Mouse (Mus musculus): ENCODE measurements around the gene Wfdc6b.
"Not testable (repeated sequence)": the region's sequence is repeated elsewhere in the genome, so short reads cannot be mapped to it uniquely, and the experiment has no call there.

Gene Wfdc6b

GRCm38 (mm10) chr2:164613471-164613870 is at the start of gene Wfdc6b, which contains the start of gene Wfdc8:
Gene Wfdc6b, plus strand, starts transcription at chr2:164613522.
Gene Wfdc8, minus strand, starts transcription at chr2:164613626.
- not testable (repeated sequence) for DNase-seq

DNA sequence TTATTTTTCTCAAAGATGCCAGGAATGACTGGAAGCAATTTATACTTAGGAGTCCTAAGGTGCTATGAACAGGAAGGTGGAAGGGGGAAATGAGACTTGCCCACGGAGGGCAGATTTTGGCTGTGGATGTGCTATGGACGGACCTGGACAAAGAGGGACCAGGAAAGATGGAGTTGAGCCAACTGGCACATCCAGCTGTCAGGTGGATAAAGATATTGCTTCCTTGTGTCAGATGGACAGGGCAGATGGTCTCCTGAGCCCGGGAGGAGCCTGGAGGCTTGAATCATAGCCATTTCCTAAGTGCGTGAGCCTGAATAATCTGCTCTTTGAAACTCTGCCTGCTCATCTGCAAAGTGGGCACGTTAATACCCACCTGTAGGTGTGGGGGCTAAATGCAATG is 49.0 kb upstream of the Wfdc6b start:
- DNase-seq: no peak

DNA sequence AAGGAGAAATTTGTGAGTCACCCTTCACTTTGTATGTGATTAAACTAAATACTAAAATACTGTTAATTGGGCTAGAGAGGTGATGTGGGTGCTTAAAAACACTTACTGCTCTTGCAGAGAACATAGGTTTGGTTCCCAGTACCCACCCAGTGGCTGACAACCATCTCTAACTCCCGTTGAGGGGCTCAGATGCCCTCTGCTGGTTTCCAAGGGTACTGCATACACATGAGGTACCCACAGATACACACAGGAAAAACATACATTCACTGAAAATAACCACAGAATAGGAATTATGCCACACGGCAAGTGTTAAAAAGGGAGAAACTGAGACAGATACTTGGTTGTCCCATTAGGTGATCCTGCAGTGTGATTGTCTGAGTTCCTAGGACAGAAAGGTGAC is 46.3 kb upstream of the Wfdc6b start:
- DNase-seq: no peak

DNA sequence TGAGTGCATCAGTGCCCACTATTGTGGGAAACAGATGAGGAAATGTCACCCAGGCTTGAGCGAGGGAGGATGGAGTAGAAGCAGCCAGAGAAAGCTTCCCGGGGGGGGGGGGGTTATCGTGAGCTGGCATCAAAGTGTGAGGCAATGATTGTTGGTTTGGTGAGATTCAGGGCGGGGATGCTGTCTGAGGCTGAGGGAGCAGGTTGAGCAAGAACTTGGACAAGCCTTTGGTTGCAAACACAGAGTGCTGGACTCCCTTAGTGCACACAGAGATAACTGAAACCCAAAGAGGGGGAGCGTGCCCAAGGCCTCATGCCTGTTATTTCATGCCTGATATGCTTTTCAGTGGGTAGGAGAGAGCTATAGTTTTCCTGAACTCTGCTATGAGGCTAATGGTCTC is 45.9 kb upstream of the Wfdc6b start:
- DNase-seq: no peak

GRCm38 (mm10) chr2:164573359-164573758 is 40.0 kb upstream of the Wfdc6b start, which contains the start of gene Spint3:
Gene Spint3, minus strand, starts transcription at chr2:164573459.
- not testable (repeated sequence) for DNase-seq

GRCm38 (mm10) chr2:164585025-164585725 is 28.1 kb upstream of the Wfdc6b start, which contains the start of gene Wfdc6a:
Gene Wfdc6a, minus strand, starts transcription at chr2:164585447.
- not testable (repeated sequence) for DNase-seq

DNA sequence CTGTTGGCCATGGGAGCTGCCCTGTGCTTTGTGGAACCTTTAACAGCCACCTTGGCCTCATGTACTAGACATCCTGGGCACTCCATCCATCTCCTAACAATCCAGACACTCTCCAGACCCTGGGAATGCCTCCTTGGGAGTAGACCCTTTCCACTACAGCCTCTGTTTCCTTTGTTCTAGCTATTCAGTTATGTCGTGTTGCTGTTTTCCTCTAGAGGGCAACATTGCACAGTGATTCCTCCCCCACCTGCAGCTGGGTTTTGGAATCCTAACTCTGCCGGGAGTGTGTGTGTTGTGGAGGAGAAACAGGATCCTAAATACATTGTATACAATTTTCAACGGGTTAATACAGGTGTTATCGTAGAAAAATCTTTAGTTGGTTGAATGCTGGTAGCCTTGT is 21.3 kb upstream of the Wfdc6b start:
- DNase-seq: no peak

DNA sequence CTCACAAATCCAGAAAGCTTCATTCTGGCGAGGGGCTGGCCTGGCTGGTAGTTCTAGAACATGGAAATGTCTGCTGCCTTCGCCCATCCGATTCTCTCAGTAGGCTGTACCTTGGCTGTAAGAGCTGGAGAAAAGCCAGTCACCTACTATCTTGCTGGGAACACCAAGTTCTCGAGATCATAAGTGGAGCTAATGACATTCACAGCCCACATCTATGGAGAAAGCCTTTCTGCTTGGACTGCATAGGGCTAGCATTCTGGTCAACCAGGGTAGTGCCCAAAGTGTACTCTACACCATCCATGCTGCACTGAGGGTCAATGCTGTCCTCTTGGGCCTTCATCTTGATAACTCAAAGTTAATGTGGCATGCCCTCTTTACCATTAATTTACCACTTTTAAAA is 19.8 kb upstream of the Wfdc6b start, which contains the start of gene Eppin:
Gene Eppin, minus strand, starts transcription at position 101 of the 400 bp plus-strand sequence.
- no peak for DNase-seq

DNA sequence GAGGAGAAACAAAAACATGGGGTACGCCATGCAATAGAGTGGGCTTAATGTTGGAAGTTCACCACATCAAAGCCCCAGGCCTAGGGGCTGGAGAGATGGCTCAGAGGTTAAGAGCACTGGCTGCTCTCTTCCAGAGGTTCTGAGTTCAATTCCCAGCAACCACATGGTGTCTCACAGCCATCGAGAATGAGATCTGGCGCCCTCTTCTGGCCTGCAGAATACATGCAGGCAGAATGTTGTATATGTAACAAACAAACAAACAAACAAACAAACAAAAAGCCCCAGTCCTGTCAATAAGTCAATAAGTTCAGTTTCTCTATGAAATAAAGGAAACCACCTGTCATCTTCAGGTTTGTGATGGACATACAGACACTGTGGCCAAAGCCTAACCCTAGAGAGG is 13.1 kb upstream of the Wfdc6b start:
- no peak for DNase-seq

DNA sequence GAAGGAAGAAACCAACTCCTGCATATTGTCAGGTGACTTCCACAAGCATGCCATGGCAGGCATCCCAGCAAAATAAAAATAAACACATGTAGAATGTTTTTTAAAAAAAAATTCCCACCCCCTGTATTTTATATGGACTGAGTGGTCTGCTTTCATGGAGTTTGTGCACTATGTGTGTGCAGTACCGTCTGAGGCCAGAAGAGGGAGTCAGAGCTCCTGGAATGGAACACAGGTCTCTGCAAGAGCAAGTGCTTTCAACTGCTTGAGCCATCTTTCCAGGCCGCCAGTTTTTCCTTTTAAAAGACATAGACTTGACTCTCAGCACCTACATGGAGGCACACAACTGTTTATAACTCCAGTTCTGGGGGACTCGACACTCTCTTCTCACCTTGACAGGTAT is 9.8 kb upstream of the Wfdc6b start:
- DNase-seq: no peak

GRCm38 (mm10) chr2:164604411-164604810 is 8.9 kb upstream of the Wfdc6b start:
- DNase-seq: no peak

DNA sequence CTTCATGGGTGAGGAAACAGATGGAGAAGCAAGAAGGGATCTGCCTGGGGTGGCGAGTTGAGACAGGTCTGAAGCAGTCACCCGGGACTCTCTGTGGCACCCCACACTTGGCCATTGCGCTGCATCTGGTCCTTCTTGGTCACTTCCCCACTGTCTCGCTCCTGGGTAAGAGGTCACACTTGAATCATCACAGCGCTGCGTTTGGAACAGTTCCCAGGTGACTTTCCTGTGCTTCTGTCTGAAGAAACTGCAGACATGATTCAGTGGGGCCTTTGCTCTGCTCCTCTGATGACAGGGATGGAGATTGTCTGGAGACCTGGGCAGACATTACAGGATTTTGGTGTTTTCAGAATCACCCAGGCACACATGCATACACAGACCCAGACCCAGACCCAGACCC is 4.5 kb upstream of the Wfdc6b start:
- DNase-seq: no peak

GRCm38 (mm10) chr2:164615386-164615785 is 2.1 kb downstream of the Wfdc6b start:
- DNase-seq: no peak

DNA sequence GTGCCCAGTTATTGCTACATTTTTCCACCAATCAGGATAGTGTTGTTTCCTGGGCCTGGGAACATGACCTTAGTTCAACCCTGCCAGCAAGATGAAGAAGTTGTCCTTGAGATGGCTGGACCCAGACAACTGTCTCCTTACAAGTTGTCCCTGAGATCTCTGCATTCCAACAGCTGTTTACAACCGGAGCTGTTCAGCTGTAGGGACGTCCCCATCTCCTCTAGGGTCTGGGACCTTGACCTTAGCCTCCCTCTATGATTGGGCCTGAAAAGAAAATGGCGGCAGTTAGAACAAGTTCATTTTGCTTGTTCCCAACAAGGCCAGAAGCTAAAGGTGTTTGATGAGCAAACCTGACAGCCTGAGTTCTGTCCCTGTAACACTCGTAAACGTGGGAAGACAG is 5.7 kb downstream of the Wfdc6b start:
- no peak for DNase-seq

DNA sequence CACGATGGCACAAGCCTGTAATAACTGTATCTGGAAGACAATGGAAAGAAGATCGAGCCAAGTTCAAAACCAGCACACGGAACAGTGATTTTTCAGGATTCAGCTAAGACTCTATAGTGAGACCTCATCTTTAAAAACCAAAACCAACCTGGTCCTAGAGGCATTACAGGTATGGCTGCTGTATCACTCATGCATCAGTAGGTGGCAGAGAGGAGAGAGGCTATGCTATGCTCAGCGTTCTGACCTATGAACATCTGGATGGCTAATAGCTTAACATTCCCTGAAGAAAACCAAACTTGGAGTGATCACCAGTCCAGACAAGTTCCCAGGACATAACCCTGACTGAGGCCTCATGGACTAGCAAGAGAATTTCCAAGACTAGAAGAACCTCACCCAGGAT is 8.5 kb downstream of the Wfdc6b start:
- no peak for DNase-seq

- DNase-seq: no peak
Measured at GRCm38 (mm10) chr2:164635266-164635665, 21.9 kb downstream of the Wfdc6b start.

GRCm38 (mm10) chr2:164638696-164639095 is 25.4 kb downstream of the Wfdc6b start, which contains the start of gene Wfdc16:
Gene Wfdc16, minus strand, starts transcription at chr2:164638796.
- DNase-seq: no peak

GRCm38 (mm10) chr2:164641129-164641528 is 27.8 kb downstream of the Wfdc6b start:
- no peak for DNase-seq

DNA sequence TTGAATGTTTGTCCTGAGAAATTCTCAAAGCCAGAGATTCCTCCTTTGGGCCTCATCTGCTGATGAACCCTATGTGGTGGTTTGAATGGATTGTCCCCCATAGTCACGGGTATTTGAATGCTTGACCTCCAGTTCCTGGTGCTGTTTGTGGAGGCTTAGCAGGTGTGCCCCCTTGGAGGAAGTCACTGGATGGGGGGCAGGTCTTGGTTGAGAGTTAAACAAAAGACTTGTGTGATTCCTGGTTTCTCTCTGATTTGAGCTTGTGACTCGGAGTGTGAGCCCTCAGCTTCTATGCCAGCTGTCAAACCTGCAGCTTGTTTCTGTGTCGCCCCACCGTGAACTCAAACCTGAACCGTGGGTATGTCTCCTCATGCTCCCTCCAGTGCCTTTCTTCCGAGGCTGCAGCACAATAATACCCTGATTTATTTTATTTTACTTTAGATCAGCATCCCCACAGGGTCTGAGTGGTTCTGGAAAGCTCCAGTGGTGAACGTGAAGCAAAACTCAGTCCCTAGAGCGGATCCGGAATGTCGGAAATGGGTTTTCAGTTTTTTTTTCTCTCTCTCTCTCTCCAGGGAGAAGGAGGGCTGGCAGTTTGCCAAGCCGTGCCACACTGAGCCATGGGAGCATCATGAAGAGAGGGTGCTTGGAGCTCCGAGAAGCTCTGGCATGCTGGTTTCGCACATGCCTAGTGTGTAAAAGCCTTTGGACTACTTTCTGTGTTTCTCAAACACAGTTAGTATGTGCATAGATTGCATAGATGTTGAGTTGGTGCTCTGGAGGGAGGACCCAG is 28.8 kb downstream of the Wfdc6b start:
- DNase-seq: no peak

DNA sequence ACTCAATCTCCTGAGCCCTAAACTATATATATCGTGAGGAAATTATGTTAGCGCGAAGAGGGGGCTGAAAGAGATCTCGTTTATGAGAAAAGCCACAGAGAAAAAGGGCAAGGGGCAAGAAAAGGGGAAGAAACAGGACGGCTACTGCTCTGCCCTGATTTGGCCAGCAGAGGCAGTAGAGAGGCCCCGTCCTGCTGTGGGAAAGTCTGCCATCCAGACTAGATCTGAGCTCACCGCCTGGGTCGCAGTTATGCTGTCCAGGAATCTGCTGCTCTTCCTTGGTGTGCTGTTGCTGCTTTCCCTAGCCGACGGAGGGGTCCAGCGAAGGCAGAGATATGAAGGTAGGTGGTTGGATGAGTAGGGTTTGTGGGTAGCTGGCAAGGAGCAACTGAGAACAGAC is 42.5 kb downstream of the Wfdc6b start, which contains the start of gene Wfdc10:
Gene Wfdc10, plus strand, starts transcription at position 189 of the 400 bp plus-strand sequence.
- peak in 1 of 2 experiments; percentile 8 for DNase-seq

DNA sequence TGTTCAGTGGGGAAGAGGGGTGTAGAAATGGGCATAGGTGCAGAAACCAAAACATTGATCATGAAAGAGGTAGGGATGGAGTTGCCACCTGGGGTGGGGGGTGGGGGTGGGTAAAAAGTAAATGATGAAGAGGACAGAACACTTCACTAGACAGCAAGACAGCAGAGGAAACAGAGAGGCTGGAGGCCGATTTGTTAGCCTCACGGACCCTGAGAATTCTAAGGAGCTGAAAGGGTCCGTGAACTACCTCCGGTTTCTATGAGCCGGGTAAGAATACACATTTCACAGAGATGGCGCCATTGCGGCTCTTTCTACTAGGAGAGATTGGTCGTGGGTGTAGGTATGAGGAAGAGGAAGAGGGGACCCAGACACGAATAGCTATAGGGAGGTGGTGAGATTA is 43.2 kb downstream of the Wfdc6b start, which contains the start of gene Wfdc9:
Gene Wfdc9, minus strand, starts transcription at position 101 of the 400 bp plus-strand sequence.
- DNase-seq: no peak

GRCm38 (mm10) chr2:164664851-164665250 is 51.5 kb downstream of the Wfdc6b start:
- no peak for DNase-seq

Measured in thymus, adult 18-20 months (tissue).